In the genomic region with DNA sequence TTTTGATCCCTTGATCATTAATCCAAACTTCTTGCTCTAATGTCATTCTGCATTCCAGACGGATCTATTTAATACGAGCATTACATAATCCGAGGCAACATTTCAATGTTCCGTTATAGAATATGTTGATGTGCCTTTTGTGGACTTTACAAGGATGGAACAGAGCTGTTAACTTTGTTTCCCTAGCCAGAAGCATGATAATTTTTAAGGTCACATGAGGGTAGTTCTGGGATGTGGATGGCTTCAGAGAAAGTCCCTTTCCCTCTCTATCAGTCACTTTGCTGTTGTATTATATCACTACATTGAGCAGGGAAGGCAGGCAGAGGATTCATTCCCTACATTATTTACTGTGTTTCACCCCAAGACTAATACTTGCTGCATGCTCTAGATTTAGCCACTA, we compare ENCODE assay signal across 30 mouse cellular contexts.
"Had no signal": no experiment of that assay in that cellular context is flagged by ENCODE, and none has a peak within 500 bp of the region (broad histone marks: within the 10 kb centered on the region; RNA-seq: fewer than 3 reads in every experiment).

No protein-coding gene starts in this region.

- ATAC-seq: liver, embryonic 12.5 days; liver, postnatal 0 days; lung, postnatal 0 days; midbrain, embryonic 16.5 days had no signal

- H3K4me2 ChIP-seq: limb, embryonic 12.5 days; limb, embryonic 13.5 days; limb, embryonic 15.5 days; liver, embryonic 11.5 days; liver, embryonic 12.5 days; liver, embryonic 13.5 days; liver, embryonic 15.5 days; lung, embryonic 14.5 days; lung, embryonic 15.5 days; midbrain, embryonic 12.5 days; midbrain, embryonic 13.5 days had no signal

- H3K36me3 ChIP-seq: limb, embryonic 10.5 days; limb, embryonic 12.5 days; limb, embryonic 13.5 days; limb, embryonic 15.5 days; liver, embryonic 12.5 days; liver, embryonic 13.5 days; liver, embryonic 15.5 days; lung, embryonic 15.5 days; midbrain, embryonic 10.5 days; midbrain, embryonic 12.5 days; midbrain, embryonic 13.5 days had no signal

- H3K9me3 ChIP-seq: limb, embryonic 10.5 days; limb, embryonic 12.5 days; limb, embryonic 13.5 days; limb, embryonic 15.5 days; liver, embryonic 12.5 days; liver, embryonic 13.5 days; liver, embryonic 15.5 days; lung, embryonic 15.5 days; midbrain, embryonic 10.5 days; midbrain, embryonic 12.5 days; midbrain, embryonic 13.5 days had no signal

- H3K27ac ChIP-seq: left cerebral cortex, adult 2 months; limb, embryonic 10.5 days; limb, embryonic 12.5 days; limb, embryonic 13.5 days; limb, embryonic 15.5 days; liver, embryonic 12.5 days; liver, embryonic 13.5 days; liver, embryonic 14.5 days; liver, embryonic 15.5 days; lung, embryonic 15.5 days; macrophage; midbrain, embryonic 10.5 days; midbrain, embryonic 12.5 days; midbrain, embryonic 13.5 days had no signal

- H3K27me3 ChIP-seq: limb, embryonic 12.5 days; limb, embryonic 13.5 days; limb, embryonic 15.5 days; liver, embryonic 12.5 days; liver, embryonic 13.5 days; liver, embryonic 15.5 days; lung, embryonic 15.5 days; megakaryocyte, embryonic 14.5 days; midbrain, embryonic 12.5 days; midbrain, embryonic 13.5 days had no signal

- H3K4me3 ChIP-seq: left cerebral cortex, adult 2 months; limb, embryonic 10.5 days; limb, embryonic 12.5 days; limb, embryonic 13.5 days; limb, embryonic 15.5 days; liver, embryonic 12.5 days; liver, embryonic 13.5 days; liver, embryonic 15.5 days; lung, embryonic 15.5 days; megakaryocyte, embryonic 14.5 days; midbrain, embryonic 10.5 days; midbrain, embryonic 12.5 days; midbrain, embryonic 13.5 days; myocyte had no signal

- H3K4me1 ChIP-seq: limb, embryonic 10.5 days; limb, embryonic 12.5 days; limb, embryonic 13.5 days; limb, embryonic 15.5 days; liver, embryonic 12.5 days; liver, embryonic 13.5 days; liver, embryonic 15.5 days; lung, embryonic 15.5 days; megakaryocyte, embryonic 14.5 days; midbrain, embryonic 12.5 days; midbrain, embryonic 13.5 days had no signal

- DNase-seq: left cerebral cortex, postnatal 4 days; liver; liver, embryonic 13.5 days; liver, postnatal 0 days; lung, adult 18-20 months; lung, adult 2 months; lung, postnatal 10 days; lung, postnatal 14 days; lung, postnatal 36 days; lung, postnatal 4 days; midbrain, embryonic 14.5 days had no signal

- H3K9ac ChIP-seq: limb, embryonic 12.5 days; limb, embryonic 13.5 days; limb, embryonic 15.5 days; liver, embryonic 12.5 days; liver, embryonic 13.5 days; liver, embryonic 14.5 days; liver, embryonic 15.5 days; liver, postnatal 0 days; lung, embryonic 14.5 days; lung, embryonic 15.5 days; midbrain, embryonic 12.5 days; midbrain, embryonic 13.5 days had no signal
